Mouse (Mus musculus): Measurements from ENCODE around the gene Kif5a.

Kif5a gene

DNA sequence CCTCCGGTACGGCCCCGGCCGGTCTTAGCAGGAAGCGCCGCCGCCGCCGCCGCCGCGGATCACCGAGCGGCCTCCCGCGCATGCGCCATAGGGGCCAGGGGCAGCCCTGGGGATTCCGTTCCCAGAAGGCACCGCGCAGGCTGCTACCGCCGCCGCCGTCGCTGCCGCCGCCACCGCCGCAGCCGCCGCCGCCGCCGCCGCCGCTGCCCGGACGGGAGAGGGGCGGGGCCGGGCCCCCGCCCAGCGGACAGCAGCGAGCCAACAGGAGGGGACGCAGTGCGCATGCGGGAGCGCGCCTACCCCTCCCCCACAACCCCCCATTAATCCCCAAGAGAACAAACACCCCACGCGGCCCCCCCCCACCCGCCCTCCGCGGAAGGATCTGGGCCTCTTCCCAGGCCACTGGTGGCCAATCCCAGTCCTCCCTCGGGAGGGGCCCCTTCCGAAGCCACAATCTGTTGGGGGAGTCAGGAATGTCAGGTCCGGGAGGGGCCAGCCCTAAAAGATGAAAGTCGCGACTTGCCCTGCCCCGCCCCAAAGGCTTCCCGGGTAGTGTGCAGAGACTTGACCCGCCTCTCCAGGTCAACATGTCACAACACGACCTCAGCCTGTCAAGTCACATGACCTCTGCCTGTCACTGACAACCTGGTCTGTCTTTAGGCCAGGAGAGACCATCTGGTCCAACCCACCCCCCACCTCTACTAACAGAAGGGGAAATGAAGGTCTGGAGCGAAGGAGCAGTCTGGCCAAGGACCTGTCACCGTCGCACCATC, 25.8 kb upstream of the Kif5a start, which contains the start of gene Mbd6:
Mbd6 (minus strand) TSS at position 219 of the 773 bp plus-strand sequence.
- DNase-seq, result peak; percentile 89

DNA sequence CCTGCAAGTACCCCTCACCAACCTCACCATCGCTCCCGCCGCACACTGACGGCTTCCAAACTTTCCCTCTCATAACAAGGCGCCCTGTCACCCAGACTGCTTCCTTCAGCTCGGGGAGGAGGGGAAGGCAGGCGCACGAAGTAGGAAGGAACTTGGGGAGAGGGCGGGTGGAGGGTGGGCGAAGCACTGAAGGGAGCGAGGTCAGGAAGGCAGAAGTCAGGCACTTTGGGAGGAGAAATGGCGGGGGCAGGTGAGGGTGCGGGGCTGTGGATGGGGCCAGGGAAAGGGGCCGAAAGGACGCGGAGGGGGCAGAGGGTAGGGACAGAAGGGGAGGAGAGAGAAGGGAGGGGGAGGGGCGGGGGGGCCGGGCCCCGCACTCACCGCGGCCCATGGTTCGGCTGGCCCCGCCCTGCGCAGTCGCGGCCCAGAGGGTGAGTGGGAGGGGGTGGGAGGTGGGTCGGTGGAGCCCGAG, 25.2 kb upstream of the Kif5a start:
- no peak for DNase-seq

DNA sequence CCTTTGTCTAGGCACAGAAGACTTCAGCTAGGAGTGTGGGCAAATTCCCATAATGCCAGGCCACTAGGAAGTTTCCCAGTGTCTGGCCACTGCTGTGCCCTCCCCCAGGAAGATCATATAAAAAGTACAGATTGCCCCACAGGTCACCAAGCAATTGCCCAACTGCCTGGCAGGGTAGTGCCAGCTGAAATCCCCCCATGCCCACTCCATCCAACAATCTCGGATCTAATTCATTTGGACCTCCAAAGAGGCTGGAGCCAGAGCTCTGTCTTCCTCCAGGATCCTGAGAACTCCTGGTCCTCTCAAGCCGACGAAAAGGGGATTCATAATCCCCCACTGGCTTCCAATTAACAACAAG, 24.8 kb upstream of the Kif5a start:
- no peak for DNase-seq

DNA sequence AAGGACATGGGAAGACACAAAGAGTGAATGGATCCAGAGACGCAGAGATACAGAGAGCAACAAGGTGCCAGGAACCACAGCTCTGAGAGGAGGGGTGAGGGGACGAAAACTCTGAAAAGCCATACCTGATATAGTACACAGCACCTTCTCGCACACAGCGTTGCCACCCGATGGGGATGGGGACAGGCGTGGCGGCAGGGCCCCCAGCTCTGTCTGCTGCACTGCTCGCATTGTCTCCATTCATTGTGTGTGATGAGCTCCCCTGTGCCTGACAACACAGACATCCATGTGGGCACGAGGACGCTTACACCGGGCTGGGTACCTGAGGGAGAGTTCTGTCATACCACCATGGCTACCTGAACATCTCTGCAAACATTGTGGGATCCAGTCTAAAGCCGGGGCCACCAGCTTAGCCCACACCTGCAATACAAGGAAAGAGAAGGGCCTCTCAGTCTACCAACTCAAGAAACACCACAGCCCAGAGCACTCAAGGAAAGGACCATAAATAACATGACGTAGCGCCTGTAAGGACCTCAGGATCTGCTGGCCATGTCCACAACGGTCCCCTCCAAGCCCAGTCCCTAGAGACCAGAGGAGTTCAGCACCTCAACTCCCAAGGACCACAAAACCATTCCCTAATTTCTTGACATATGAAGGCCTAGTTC, 24.3 kb upstream of the Kif5a start:
- DNase-seq, result peak; percentile 9

DNA sequence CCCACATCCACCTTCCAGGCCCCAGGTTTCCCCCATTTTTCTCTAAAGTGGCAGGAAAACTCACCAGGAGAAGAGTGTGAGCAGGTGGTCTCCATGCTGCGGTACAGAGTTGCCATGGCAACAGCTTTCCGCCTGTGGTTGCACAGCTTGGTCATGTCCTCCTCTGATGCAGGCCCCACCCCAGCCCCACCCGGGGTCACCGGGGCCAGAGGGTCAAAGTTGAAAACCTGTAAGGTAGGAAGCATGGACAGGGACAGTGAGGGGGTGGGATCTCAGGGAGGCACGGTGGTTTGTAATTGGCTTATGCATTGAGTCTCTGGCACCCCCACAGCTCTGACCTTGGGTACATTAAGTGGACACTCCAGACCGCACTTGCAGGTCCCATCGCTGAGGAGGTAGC, 23.6 kb upstream of the Kif5a start:
- DNase-seq, result no peak

DNA sequence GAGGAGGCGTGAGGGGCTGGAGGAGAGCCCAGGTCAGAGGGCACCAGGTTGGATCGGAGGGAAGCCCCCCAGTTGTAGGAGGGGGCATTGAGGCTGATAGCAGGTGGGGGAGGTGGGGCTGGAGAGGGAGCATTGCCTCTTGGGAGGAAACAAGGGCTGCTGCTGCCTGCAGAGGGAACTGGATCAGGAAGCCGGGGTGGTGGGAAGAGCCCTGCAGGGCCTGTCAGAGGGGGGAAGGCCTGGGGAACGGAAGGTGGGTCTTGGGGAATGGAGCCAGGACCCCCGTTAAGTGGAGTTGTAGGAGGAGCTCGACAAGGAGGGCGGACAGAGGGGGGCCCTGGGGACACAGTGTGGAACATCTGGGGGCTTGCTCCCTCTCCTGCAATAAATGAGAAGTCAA, 23.0 kb upstream of the Kif5a start:
- DNase-seq, result no peak

DNA sequence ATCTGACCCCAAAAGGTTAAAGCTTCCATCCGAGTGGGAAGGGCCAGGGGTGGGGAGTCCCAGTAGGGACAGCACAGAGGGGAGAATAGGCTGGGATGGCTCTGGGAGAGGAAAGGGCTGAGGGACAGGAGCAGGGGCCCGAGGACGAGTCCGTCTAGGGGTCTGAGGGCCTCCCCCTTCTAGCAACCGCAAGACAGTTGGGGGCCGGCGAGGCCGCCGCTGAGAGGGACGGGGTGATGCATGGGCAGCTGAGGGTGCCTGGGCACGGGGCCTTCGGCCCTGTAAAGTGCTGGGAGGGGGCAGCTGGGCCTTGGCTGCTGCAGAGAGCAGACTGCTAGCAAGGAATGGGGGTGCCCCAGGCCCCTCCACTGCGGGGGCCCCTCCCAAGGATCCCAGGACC, 22.5 kb upstream of the Kif5a start:
- no peak for DNase-seq

DNA sequence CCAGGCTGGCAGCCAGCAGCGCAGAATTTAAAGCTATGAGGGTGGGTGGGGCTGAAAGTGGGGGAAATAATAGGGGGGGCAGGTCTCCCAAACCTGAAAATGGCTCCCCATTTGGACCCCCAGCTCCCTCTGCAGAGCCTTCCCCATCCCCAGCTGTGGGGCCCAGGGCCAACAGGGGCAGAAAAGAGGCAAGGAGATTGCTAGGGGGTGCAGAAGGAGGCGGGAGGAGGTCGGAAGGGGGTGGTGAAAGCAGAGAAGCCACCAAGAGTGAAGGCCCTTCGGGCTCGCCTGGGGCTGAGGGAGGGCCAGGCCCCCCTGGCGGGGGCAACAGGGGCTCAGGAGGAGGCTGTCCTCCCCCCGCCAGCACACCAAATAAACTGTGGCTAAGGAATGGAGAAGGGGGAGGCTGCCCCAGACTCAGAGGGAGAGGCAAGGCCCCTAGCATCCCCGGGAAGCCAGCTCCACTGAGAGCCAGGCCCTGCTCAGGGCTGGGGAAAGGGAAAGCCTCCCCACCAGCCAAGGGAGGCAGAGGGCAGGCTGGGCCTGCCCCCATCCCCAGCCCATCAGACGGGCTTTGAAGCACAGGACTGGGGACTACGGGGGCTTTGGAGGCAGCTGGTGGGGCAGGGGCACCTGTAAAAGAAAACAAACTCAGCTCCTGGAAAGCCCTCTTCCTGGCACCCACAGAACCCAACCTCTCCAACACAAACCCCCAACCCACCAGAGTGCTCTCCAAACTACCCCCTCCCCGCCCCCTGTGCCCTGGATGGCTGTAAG, 21.8 kb upstream of the Kif5a start:
- no peak for DNase-seq

DNA sequence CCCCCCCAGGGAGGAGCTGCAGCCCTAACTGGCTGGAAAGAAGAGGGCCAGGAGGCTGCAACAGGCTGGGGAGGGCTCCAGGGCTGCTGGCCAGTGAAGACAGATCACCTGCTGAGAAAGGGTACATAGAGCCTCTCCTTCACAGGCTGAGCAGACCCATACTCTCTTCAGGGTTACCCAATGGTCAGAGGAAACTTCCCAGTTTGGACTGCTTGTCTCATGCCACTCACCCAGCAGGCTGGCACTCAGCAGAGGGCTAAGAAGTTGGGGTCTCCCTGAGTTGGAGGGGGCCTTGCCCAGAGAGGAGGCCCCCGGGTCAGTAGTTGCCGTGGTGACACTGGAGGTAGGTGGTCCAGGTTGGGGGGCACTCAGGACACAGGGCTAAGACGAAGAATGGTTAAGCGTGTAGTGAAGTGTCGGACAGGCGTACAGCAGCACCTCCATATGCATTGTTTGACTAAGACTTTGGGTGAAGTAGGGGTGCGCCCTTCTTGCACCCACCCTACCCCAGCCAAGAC, 21.0 kb upstream of the Kif5a start:
- DNase-seq, result no peak

DNA sequence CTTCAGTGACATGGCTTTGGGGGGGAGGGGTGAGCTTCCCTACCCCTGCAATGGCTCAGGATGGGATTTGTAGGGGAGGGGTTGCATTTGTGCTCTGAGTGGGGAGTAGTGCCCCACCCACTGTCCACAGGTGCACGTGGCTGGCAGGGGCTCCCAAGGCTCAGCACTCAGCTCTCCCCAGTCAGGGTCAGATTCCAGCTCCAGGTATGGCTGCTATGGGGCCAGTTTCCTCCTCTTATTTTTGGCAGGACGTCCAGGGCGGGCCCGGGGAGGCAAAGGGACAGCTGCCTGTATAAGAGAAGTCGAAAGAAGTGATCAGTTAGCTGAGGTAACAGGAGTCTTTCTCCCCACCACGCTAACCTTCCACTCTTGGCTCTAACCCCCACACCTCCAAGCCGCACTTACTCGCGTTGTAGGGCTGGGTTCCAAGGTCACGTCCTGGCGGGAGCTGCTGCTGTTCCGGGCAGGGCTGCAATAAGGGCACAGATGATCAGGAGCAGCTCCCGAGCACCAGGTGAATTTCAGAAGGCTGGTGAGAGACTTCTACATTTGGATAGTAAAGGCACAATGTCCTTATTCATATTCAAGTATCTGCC, 19.6 kb upstream of the Kif5a start:
- DNase-seq, result peak; percentile 39

DNA sequence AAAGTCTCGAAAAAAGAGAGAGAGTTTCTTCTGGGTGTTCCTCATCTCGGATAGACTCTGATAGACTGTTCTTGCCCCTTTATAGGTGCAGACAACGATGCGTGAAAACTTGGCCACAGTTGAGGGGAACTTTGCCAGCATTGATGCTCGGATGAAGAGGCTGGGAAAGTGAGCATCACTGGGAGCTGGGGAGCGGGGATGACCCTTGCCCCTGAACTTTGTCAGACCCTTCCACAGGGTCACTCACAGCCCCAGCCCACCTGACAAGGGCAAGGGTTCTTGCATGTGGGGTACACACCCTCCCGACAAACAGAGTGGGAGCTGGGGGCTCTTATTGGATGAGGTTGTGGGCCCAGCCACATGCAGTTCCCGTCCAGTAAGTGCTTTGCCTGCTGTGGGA, 18.2 kb upstream of the Kif5a start:
- peak; percentile 21 for DNase-seq

DNA sequence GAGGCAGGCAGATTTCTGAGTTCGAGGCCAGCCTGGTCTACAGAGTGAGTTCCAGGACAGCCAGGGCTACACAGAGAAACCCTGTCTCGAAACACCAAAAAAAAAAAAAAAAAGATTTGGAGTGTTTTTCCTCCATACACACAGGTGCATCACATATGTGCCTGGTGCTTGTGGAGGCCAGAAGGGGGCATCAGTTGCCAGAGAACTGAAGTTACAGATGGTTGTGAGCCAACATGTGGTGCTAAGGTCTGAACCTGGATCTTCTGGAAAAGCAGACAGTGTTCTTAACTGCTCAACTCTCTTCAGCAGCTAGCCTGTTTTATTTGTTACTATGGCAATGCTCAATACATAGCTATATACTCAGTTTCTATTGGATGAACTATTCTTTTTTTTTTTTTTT, 16.6 kb upstream of the Kif5a start:
- DNase-seq, result no peak

DNA sequence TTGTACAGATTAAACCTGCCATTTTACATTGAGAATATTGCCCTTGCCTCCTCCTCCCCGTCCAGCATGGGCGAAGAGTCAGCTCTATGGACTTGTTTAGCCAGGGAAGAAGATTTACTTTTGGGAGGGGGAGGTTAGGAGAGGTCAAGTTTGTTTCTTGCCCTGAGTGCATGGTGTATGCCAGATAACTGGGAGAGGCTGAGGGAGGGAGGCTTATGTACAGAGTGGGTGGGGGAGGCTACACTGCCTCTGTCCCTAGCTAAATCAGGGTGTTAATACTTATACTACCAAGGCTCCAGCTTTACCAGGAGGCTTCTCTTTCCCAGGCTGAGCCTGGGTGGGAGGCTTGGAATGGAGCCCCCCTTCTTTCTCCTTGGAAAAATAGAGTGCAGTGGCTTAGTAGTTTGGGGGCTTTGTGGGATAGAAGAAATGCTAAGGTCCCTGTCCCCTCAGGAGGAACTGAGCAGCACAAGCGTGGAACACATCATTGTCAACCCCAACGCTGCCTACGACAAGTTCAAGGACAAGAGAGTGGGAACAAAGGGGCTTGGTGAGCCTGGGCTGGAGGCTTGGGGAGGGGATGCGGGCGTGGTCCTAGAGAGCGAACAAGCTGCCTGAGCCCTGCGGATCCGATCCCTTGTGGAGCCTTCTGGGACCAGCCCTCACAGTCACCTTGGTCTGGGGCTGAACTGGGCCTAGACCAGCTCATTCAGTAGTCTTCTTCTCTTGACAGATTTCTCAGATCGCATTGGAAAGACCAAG, 11.3 kb upstream of the Kif5a start:
- DNase-seq, result no peak

DNA sequence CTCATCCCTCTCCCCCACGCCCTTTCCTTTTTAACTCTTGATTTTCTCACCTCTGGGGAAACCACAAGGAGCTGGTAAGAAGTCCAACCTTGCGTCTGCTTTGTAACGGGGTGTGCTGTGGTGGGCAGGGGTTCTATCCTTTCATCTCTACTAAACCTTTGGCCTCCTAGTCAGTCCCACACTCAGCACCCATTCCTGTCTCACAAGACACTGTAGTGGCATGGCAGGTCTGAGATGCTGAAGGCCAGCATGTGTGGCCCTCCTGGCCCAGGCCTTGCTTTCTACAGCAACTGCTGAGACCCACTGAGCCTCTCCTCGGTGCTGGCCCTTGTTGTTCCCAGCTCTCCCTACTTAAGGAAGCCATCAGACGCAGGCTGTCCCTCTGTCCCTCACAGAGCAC, 9.2 kb upstream of the Kif5a start:
- no peak for DNase-seq

DNA sequence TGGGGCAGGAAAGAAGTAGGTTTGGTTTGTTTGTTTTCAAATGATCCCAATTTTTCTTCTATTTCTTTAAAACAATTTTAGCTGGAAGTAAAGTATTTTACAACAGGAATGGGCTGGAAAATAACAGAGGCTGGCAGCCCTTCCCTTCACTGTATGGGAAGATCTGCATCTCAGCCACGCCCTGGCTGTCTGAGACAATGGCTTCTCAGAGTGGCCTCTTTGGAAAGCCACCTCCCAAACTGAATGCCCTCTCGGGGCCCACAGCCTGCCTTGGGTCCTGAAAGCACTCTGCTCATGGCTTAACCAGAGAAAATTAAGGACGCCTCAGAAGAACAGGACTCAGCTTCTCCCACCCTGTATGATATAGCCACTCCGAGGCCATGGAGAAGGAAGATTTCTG, 6.7 kb upstream of the Kif5a start:
- no peak for DNase-seq

DNA sequence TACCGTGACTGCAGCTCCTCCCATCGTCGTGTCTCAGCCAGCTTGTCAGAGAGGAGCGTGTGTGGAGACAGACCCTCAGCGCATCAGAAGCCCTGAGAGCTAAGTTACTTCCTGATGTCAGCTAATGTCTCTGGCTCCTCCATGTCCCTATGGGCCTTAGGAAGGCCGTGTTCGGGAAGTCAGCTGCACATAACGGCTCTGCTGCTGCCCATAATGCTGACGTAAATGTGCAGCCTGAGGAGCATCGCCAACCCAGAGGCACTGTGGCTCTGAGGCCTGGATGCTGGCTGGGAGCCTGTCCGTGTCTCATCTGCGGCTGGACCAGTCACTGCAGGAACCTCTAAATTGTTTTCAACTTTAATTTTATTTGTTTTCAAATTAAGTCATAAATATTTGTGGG, 5.9 kb upstream of the Kif5a start:
- DNase-seq, result no peak

DNA sequence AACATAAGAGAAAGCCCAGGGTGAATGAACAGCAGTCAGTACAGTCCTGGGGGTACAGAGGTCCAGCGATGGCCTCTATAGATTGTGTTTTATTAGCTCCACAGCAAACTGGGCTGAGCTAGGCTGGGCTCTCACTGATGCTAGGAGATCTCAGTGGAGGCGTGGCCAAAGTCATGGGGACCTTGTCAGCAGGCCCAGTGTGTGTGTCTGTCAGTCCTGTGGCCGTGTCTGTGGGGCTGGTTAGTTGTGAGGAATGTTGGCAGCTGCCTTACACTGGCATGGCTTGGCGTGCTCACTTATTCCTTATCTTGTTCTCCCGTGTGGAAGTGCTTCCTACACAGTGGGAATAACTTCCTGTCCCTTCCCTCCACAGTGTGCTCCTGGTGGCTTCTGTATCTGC, 5.3 kb upstream of the Kif5a start:
- DNase-seq, result no peak

DNA sequence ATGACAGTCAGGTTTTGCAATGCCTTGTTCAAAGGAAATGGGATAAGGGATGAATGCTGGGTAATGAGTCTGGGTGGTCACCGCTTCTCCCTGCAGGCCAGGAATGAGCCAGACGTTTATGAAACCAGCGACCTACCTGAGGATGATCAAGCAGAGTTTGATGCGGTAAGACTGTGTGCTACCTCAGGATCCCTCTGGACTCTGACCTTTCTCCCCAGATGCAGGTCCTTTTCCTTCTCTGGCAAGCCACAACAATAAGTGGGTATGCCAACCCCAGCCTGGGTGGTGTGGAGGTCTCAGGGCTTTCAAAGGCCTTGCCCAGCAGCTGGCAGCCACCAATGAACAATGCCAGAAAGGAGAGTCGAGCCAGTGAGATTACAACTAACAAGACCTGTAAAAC, 4.2 kb upstream of the Kif5a start:
- DNase-seq, result peak; percentile 13

DNA sequence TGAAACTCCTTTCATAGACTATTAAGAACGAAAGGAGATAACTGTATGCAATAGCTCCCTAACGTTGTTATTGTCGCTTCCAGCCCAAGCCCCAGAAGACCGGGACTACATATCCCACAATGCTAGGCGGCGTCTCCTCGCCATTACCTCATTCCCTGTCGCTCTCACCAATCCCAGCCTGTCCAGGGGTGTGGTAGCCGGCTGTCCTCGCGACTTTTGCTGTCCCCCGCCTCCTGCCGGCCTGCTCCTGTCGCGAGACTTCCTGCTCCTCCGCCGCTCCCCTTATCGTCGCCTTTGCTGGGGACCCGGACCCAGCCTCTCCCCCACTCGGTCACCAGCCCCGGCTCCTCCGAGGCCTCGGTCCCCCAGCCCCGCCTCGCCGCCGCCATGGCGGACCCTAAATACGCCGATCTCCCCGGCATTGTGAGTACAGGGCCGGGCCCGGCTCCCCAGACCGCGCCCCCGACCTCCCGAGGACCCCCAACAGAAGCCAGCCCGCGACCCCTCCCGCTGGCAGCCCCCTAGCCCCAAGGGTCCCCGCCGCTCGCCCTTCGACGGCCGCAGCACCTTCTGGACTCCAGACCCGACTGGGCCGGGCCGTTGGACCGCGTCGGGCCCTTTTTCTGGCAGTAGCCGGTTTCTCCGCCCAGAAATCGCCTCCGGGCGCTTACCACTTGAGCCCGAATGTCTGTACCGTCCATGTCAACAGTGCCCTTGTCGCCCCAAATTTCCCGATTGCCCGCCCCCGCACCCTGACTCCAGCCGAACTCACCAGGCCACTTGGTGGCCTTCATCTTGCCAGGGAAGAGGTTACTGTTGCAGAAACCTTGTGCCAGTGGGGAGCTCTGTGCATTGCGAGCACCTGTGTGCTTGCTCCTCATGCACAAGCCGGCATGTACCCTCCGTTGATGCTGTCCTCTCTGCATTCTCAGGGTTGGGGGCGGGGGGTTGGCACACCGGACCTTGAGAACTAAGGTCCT, 3.3 kb upstream of the Kif5a start, which contains the start of gene Dctn2:
Dctn2 (plus strand) TSS at position 257 of the 980 bp plus-strand sequence.
- DNase-seq, result peak; percentile 93

DNA sequence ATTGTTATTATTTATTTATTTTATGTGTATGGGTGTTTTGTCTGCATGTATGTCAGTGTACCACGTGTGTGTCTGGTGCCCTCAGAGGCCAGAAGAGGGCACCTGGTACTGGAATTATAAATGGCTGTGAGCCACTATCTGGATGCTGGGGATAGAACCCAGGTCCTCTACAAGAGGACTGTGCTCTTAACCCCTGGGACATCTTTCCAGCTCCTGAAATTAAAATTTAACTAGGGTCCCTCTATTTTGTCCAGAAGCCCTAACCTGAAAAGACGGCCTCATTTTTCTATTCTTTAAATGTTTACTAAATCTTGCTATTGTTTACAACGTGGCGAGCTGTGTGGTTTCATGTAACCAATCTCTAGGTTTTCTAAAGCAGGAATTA, 2.6 kb upstream of the Kif5a start:
- DNase-seq, result no peak

DNA sequence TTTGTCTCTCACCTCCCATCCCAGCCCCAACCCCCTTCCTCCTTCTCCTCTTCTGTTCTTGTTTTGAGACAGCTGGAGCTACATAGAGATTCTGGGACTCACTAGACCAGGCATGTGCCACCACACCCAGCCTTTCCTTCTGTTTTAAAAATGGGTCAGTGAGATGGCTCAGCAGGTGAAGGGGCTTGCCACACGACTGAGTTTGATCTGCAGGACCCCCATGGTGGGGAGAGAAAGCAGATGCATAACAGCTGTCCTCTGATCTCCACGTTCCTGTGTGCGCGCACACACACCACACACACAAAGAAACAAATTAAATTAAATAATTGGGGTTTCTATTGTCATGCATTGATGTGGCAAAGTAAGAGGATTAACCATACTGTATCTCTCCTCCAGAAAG, 1.8 kb upstream of the Kif5a start:
- no peak for DNase-seq
